Mouse (Mus musculus): ENCODE data around the gene Uts2b. TPM values are rescaled to one million over a fixed set of nuclear protein-coding genes. Genes with fewer than 3 reads are reported as not detected.

Uts2b gene
- total and polyA plus RNA-seq, 2 experiments = not detected

GRCm38 (mm10) chr16:27389534-27390282, 19.7 kb upstream of the Uts2b start:
- DNase-seq (ENCODE audit: extremely low read depth, low read depth, low spot score) = peak; percentile 29
- H3K4me3 ChIP-seq (ENCODE audit: insufficient read depth, low read depth, low read length) = peak overlapping the region; percentile 99
- no peaks in the 10 kb centered on the region for H3K27me3 ChIP-seq (ENCODE audit: control insufficient read depth, insufficient read depth, low read length)
- H3K36me3 ChIP-seq (ENCODE audit: control insufficient read depth, insufficient read depth, low read length) = no peaks in the 10 kb centered on the region
- peak overlapping the region; percentile 100 for H3K9ac ChIP-seq (ENCODE audit: low read depth, low read length)
- TF ChIP-seq CTCF (IDR thresholded peaks at IDR 0.05; ENCODE audit: low read depth, low read length) (no peak), POLR2A (IDR thresholded peaks at IDR 0.05; ENCODE audit: extremely low read depth, insufficient read depth, low read length) (no peak)
- 19% methylated on average over 7 of the region's 7 CpGs for WGBS
- peaks cover 20% of the 10 kb centered on the region for H3K79me2 ChIP-seq (ENCODE audit: control insufficient read depth, insufficient read depth, low read length)
- H3K4me1 ChIP-seq (ENCODE audit: control insufficient read depth, insufficient read depth, low read length) = peaks cover 12% of the 10 kb centered on the region; the same call in 1 of the 2 replicates
- H3K27ac ChIP-seq (replicated peaks; ENCODE audit: insufficient read depth, low read depth, low read length) = peak overlapping the region; percentile 97

- Histone ChIP-seq H3K36me3 (ENCODE audit: control insufficient read depth, insufficient read depth, low read length) (no peaks in the 10 kb centered on the region), H3K79me2 (ENCODE audit: control insufficient read depth, insufficient read depth, low read length) (peaks cover 20% of the 10 kb centered on the region), H3K9ac (ENCODE audit: low read depth, low read length) (peak within 1 kb of the TSS; percentile 100), H3K4me1 (ENCODE audit: control insufficient read depth, insufficient read depth, low read length) (peaks cover 12% of the 10 kb centered on the region; the same call in 1 of the 2 replicates), H3K27ac (replicated peaks; ENCODE audit: insufficient read depth, low read depth, low read length) (peak within 1 kb of the TSS; percentile 97), H3K4me3 (ENCODE audit: insufficient read depth, low read depth, low read length) (peak within 1 kb of the TSS; percentile 99), H3K27me3 (ENCODE audit: control insufficient read depth, insufficient read depth, low read length) (no peaks in the 10 kb centered on the region)
- under 1% methylated on average over 65 of the region's 69 CpGs for WGBS
- TF ChIP-seq POLR2A (IDR thresholded peaks at IDR 0.05; ENCODE audit: extremely low read depth, insufficient read depth, low read length) = 0 out of 2 replicates have a peak, but pooled peaks have one; percentile 2
- 0 out of 2 replicates have a peak, but pooled peaks have one; percentile 11 for TF ChIP-seq CTCF (IDR thresholded peaks at IDR 0.05; ENCODE audit: low read depth, low read length)
- DNase-seq (ENCODE audit: extremely low read depth, low read depth, low spot score) = peak; percentile 62
These were observed 18.9 kb upstream of the Uts2b start, which contains the start of gene Ccdc50 for GRCm38 (mm10) chr16:27388761-27389451. Gene Ccdc50 (plus strand): TSS chr16:27388869.

- Histone ChIP-seq H3K27me3 (ENCODE audit: control insufficient read depth, insufficient read depth, low read length) (no peaks in the 10 kb centered on the region), H3K4me1 (ENCODE audit: control insufficient read depth, insufficient read depth, low read length) (peaks cover 12% of the 10 kb centered on the region; the same call in 1 of the 2 replicates), H3K36me3 (ENCODE audit: control insufficient read depth, insufficient read depth, low read length) (no peaks in the 10 kb centered on the region), H3K79me2 (ENCODE audit: control insufficient read depth, insufficient read depth, low read length) (peaks cover 16% of the 10 kb centered on the region), H3K9ac (ENCODE audit: low read depth, low read length) (peak overlapping the region; percentile 49; the same call in 1 of the 2 replicates), H3K4me3 (ENCODE audit: insufficient read depth, low read depth, low read length) (peak overlapping the region; percentile 99), H3K27ac (replicated peaks; ENCODE audit: insufficient read depth, low read depth, low read length) (peak overlapping the region; percentile 79)
- 12% methylated on average over 12 of the region's 12 CpGs for WGBS
- TF ChIP-seq CTCF (IDR thresholded peaks at IDR 0.05; ENCODE audit: low read depth, low read length) (no peak), POLR2A (IDR thresholded peaks at IDR 0.05; ENCODE audit: extremely low read depth, insufficient read depth, low read length) (no peak)
- peak; percentile 94 for DNase-seq (ENCODE audit: extremely low read depth, low read depth, low spot score)
These were observed 17.9 kb upstream of the Uts2b start for GRCm38 (mm10) chr16:27387634-27388611.

- peaks cover 12% of the 10 kb centered on the region; the same call in 1 of the 2 replicates for H3K4me1 ChIP-seq (ENCODE audit: control insufficient read depth, insufficient read depth, low read length)
These were observed 16.9 kb upstream of the Uts2b start for GRCm38 (mm10) chr16:27386850-27387407.

GRCm38 (mm10) chr16:27385649-27386048, 15.6 kb upstream of the Uts2b start:
- Histone ChIP-seq H3K4me3 (ENCODE audit: insufficient read depth, low read depth, low read length) (no peak overlapping the region), H3K4me1 (ENCODE audit: control insufficient read depth, insufficient read depth, low read length) (peaks cover 9% of the 10 kb centered on the region; the same call in 1 of the 2 replicates), H3K27ac (replicated peaks; ENCODE audit: insufficient read depth, low read depth, low read length) (no peak overlapping the region), H3K79me2 (ENCODE audit: control insufficient read depth, insufficient read depth, low read length) (peaks cover 11% of the 10 kb centered on the region), H3K27me3 (ENCODE audit: control insufficient read depth, insufficient read depth, low read length) (no peaks in the 10 kb centered on the region), H3K36me3 (ENCODE audit: control insufficient read depth, insufficient read depth, low read length) (no peaks in the 10 kb centered on the region), H3K9ac (ENCODE audit: low read depth, low read length) (no peak overlapping the region)
- 92% methylated on average over 1 of the region's 1 CpGs for WGBS
- TF ChIP-seq POLR2A (IDR thresholded peaks at IDR 0.05; ENCODE audit: extremely low read depth, insufficient read depth, low read length) (no peak), CTCF (IDR thresholded peaks at IDR 0.05; ENCODE audit: low read depth, low read length) (no peak)
- DNase-seq (ENCODE audit: extremely low read depth, low read depth, low spot score) = no peak

More at GRCm38 (mm10) chr16:27386850-27387407, 16.9 kb upstream of the Uts2b start:
- Histone ChIP-seq H3K27ac (replicated peaks; ENCODE audit: insufficient read depth, low read depth, low read length) (no peak overlapping the region), H3K9ac (ENCODE audit: low read depth, low read length) (no peak overlapping the region), H3K27me3 (ENCODE audit: control insufficient read depth, insufficient read depth, low read length) (no peaks in the 10 kb centered on the region), H3K36me3 (ENCODE audit: control insufficient read depth, insufficient read depth, low read length) (no peaks in the 10 kb centered on the region), H3K4me3 (ENCODE audit: insufficient read depth, low read depth, low read length) (no peak overlapping the region), H3K79me2 (ENCODE audit: control insufficient read depth, insufficient read depth, low read length) (peaks cover 15% of the 10 kb centered on the region)
- WGBS = 77% methylated on average over 4 of the region's 4 CpGs
- no peak for TF ChIP-seq POLR2A (IDR thresholded peaks at IDR 0.05; ENCODE audit: extremely low read depth, insufficient read depth, low read length)
- no peak for TF ChIP-seq CTCF (IDR thresholded peaks at IDR 0.05; ENCODE audit: low read depth, low read length)
- DNase-seq (ENCODE audit: extremely low read depth, low read depth, low spot score) = no peak

All from liver, adult 2 months (tissue).